ENCODE assay signal across 16 mouse cellular contexts in genomic region chr19:24024131-24024530, GRCm38 (mm10). TPM values are rescaled to one million over a fixed set of nuclear protein-coding genes. Genes with fewer than 3 reads are reported as not detected.
DNase-seq lines count a peak whose midpoint lies in the region; ATAC-seq and TF ChIP-seq lines count a peak whose summit lies in the region.
"Had no signal": no experiment of that assay in that cellular context is flagged by ENCODE, and none has a peak within 500 bp of the region (broad histone marks: within the 10 kb centered on the region; RNA-seq: fewer than 3 reads in every experiment).

No protein-coding gene starts in this region.

- H3K9me3 ChIP-seq in hindbrain, embryonic 12.5 days (replicated peaks): no peaks in the 10 kb centered on the region
- H3K9me3 ChIP-seq in hindbrain, embryonic 16.5 days (ENCODE audit: control insufficient read depth, low read length): no peaks in the 10 kb centered on the region
- H3K9me3 ChIP-seq in hindbrain, embryonic 14.5 days (ENCODE audit: control insufficient read depth, low read length): no peaks in the 10 kb centered on the region
- H3K9me3 ChIP-seq: embryonic facial prominence, embryonic 15.5 days; liver, embryonic 13.5 days; neural tube, embryonic 13.5 days had no signal

- H3K27ac ChIP-seq in gastrocnemius, adult 2 months: peak overlapping the region; percentile 53
- no peak overlapping the region for H3K27ac ChIP-seq in hindbrain, embryonic 12.5 days
- no peak overlapping the region for H3K27ac ChIP-seq in hindbrain, embryonic 16.5 days (ENCODE audit: low read depth, low read length)
- H3K27ac ChIP-seq in hindbrain, embryonic 14.5 days: no peak overlapping the region
- H3K27ac ChIP-seq: embryonic facial prominence, embryonic 15.5 days; liver, embryonic 13.5 days; neural tube, embryonic 13.5 days; stomach, postnatal 0 days had no signal

- WGBS in hindbrain, embryonic 12.5 days: 29% methylated on average over 9 of the region's 9 CpGs
- 11% methylated on average over 9 of the region's 9 CpGs for WGBS in hindbrain, embryonic 16.5 days
- WGBS in hindbrain, embryonic 14.5 days: 9% methylated on average over 9 of the region's 9 CpGs

- intact Hi-C loops in gastrocnemius, adult 2 months (cut with DNase I): no loop called here

- no peak for TF ChIP-seq CTCF in gastrocnemius, adult 2 months (IDR thresholded peaks at IDR 0.05)

- peaks cover 10% of the 10 kb centered on the region for H3K27me3 ChIP-seq in hindbrain, embryonic 12.5 days
- no peaks in the 10 kb centered on the region for H3K27me3 ChIP-seq in hindbrain, embryonic 16.5 days (replicated peaks; ENCODE audit: control insufficient read depth, insufficient read depth, low read length)
- H3K27me3 ChIP-seq in hindbrain, embryonic 14.5 days (ENCODE audit: control insufficient read depth, insufficient read depth, low read length): no peaks in the 10 kb centered on the region

- H3K4me3 ChIP-seq in gastrocnemius, adult 2 months: no peak overlapping the region
- H3K4me3 ChIP-seq in hindbrain, embryonic 12.5 days: no peak overlapping the region
- H3K4me3 ChIP-seq in hindbrain, embryonic 16.5 days (ENCODE audit: low read length): no peak overlapping the region
- H3K4me3 ChIP-seq in hindbrain, embryonic 14.5 days (replicated peaks; ENCODE audit: low read length): no peak overlapping the region
- H3K4me3 ChIP-seq: embryonic facial prominence, embryonic 15.5 days; liver, embryonic 13.5 days; neural tube, embryonic 13.5 days had no signal

- DNase-seq in gastrocnemius, adult 2 months: no peak
- DNase-seq in gastrocnemius, postnatal 4 days (ENCODE audit: low spot score in 2 of 2): no peak
- DNase-seq in ZHBTc4 (ENCODE audit: low read depth, low spot score): peak; percentile 69
- peak; percentile 40 for DNase-seq in hindbrain, embryonic 14.5 days (ENCODE audit: low spot score)
- no peak for DNase-seq in left cerebral cortex, adult 11 months (ENCODE audit: low spot score)
- DNase-seq in spleen, postnatal 36 days (ENCODE audit: low spot score in 2 of 2): no peak
- DNase-seq: cerebellum, adult 9-11 months; layer of hippocampus, adult 9-11 months; left cerebral cortex, postnatal 4 days; liver, embryonic 13.5 days; thymus, postnatal 4 days had no signal

- peak; percentile 66 for ATAC-seq in hindbrain, embryonic 12.5 days (ENCODE audit: low FRiP score)
- ATAC-seq in hindbrain, embryonic 16.5 days: no peak
- 0 out of 2 replicates have a peak, but pooled peaks have one; percentile 46 for ATAC-seq in hindbrain, embryonic 14.5 days (ENCODE audit: low FRiP score)

- H3K36me3 ChIP-seq in hindbrain, embryonic 12.5 days: no peaks in the 10 kb centered on the region
- H3K36me3 ChIP-seq in hindbrain, embryonic 16.5 days (ENCODE audit: control insufficient read depth, insufficient read depth, low read length): no peaks in the 10 kb centered on the region
- no peaks in the 10 kb centered on the region for H3K36me3 ChIP-seq in hindbrain, embryonic 14.5 days (replicated peaks; ENCODE audit: control insufficient read depth, insufficient read depth)
- H3K36me3 ChIP-seq: embryonic facial prominence, embryonic 15.5 days; liver, embryonic 13.5 days; neural tube, embryonic 13.5 days had no signal

- H3K4me2 ChIP-seq in hindbrain, embryonic 12.5 days (replicated peaks): 0 out of 2 replicates have a peak overlapping the region, but pooled peaks have one; percentile 8
- no peak overlapping the region for H3K4me2 ChIP-seq in hindbrain, embryonic 16.5 days (ENCODE audit: low read length)
- H3K4me2 ChIP-seq in hindbrain, embryonic 14.5 days (replicated peaks): no peak overlapping the region
- H3K4me2 ChIP-seq: embryonic facial prominence, embryonic 15.5 days; liver, embryonic 13.5 days; neural tube, embryonic 13.5 days had no signal

- H3K9ac ChIP-seq in hindbrain, embryonic 12.5 days: no peak overlapping the region
- H3K9ac ChIP-seq in hindbrain, embryonic 16.5 days (ENCODE audit: low read depth, low read length): no peak overlapping the region
- H3K9ac ChIP-seq in hindbrain, embryonic 14.5 days: no peak overlapping the region
- H3K9ac ChIP-seq: embryonic facial prominence, embryonic 15.5 days; liver, embryonic 13.5 days; neural tube, embryonic 13.5 days had no signal

- H3K4me1 ChIP-seq in hindbrain, embryonic 12.5 days: peaks cover 13% of the 10 kb centered on the region
- H3K4me1 ChIP-seq in hindbrain, embryonic 16.5 days (ENCODE audit: control insufficient read depth, insufficient read depth, low read depth, low read length): no peaks in the 10 kb centered on the region; the same call in 1 of the 2 replicates
- no peaks in the 10 kb centered on the region for H3K4me1 ChIP-seq in hindbrain, embryonic 14.5 days (replicated peaks; ENCODE audit: control insufficient read depth, insufficient read depth, low read length)
- H3K4me1 ChIP-seq: embryonic facial prominence, embryonic 15.5 days; liver, embryonic 13.5 days had no signal

RNA-seq across cellular contexts. Expression of gene Fam189a2, which starts 6.7 kb away (rescaled TPM):
- total RNA-seq in gastrocnemius, adult 2 months (2021): 10 to 100 TPM; 17.5 to 24.8 TPM
- 10 to 100 TPM; 47.0 to 50.3 TPM for total RNA-seq in gastrocnemius, postnatal 4 days (2021)
- 0.57 and 0.88 TPM in 2 replicates for polyA plus RNA-seq in hindbrain, embryonic 12.5 days (2016; fragmentation: Nextera tagmentation; extraction: Ambion mirVana)
- polyA plus RNA-seq in hindbrain, embryonic 16.5 days (2015; fragmentation: Nextera tagmentation; extraction: Ambion mirVana): 1.4 and 2.7 TPM in 2 replicates
- 2.7 and 2.8 TPM in 2 replicates for polyA plus RNA-seq in hindbrain, embryonic 14.5 days (2014; fragmentation: Nextera tagmentation; extraction: Ambion mirVana)

Comparison
In these comparisons a context has a peak if more than half of its experiments do, and no peak if none do; other contexts are left out.
1. DNase-seq: peak in ZHBTc4 (single experiment) and hindbrain, embryonic 14.5 days (single experiment); none in gastrocnemius, adult 2 months (single experiment), gastrocnemius, postnatal 4 days (0 of 2), left cerebral cortex, adult 11 months (single experiment) and spleen, postnatal 36 days (0 of 2).